Mouse (Mus musculus): Measurements from ENCODE around the gene 2610528J11Rik. TPM values are rescaled to one million over a fixed set of nuclear protein-coding genes. Genes with fewer than 3 reads are reported as not detected.
"Not testable (repeated sequence)": the region's sequence is repeated elsewhere in the genome, so short reads cannot be mapped to it uniquely, and the experiment has no call there.

The 2610528J11Rik gene
- total RNA-seq, 2 experiments from 2014 or later: not detected

GRCm38 (mm10) chr4:118542510-118543157 is 15.8 kb downstream of the 2610528J11Rik start:
- DNase-seq: no peak

- DNase-seq: no peak
These were observed 16.3 kb downstream of the 2610528J11Rik start for GRCm38 (mm10) chr4:118543158-118543530.

DNA sequence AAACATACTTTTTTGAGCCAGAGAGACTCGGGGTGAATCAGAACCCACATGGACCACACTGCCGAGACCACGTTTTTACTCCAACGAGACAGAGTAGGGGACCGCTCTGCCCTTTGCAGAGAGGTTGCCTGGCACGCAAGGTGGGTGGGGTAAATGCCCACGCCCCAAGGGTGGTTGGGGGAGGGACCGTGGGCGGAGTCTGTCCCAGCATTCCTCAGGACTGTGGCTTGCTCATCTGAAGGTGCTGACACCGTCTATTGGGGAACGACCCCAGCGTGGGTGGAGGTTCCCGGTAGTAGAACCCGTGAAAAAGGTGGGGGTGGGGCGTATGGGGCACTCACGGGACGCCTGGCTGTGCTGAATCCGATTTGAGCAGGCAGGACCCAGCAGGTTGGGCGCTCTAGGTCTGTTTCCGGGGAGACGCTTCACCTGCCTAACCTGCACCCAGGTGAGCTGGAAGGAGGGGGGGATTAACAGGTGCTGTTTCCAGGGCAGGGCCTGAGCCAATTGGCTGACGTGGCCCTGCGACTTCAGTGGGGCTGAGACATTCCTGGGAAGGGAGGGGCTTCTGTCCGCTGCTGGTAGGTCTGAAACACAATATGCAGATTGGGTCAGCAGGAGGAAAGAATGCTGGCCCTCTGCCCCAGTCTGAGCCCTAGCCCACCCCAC is 16.9 kb downstream of the 2610528J11Rik start, which contains the start of gene Tmem125:
TSS of gene Tmem125 (minus strand) at position 453 of the 669 bp plus-strand sequence.
- DNase-seq: peak in 1 of 2 experiments; percentile 15

- DNase-seq: no peak
These were observed 17.8 kb downstream of the 2610528J11Rik start for GRCm38 (mm10) chr4:118544441-118545127.

- peak; percentile 57 to 62 for DNase-seq
These were observed 20.8 kb downstream of the 2610528J11Rik start for GRCm38 (mm10) chr4:118547424-118548129.

DNA sequence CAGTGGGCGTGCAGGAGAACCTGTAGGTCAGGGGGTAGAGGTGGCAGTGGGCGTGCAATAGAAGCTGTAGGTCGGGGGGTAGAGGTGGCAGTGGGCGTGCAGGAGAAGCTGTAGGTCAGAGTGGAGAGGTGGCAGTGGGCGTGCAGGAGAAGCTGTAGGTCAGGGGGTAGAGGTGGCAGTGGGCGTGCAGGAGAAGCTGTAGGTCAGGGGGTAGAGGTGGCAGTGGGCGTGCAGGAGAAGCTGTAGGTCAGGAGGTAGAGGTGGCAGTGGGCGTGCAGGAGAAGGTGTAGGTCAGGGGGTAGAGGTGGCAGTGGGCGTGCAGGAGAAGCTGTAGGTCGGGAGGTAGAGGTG is 21.3 kb downstream of the 2610528J11Rik start:
- not testable (repeated sequence) for DNase-seq

- no peak for DNase-seq
These were observed 26.3 kb downstream of the 2610528J11Rik start for GRCm38 (mm10) chr4:118553039-118553649.

- no peak for DNase-seq
These were observed 37.5 kb downstream of the 2610528J11Rik start for GRCm38 (mm10) chr4:118564062-118564925.

DNA sequence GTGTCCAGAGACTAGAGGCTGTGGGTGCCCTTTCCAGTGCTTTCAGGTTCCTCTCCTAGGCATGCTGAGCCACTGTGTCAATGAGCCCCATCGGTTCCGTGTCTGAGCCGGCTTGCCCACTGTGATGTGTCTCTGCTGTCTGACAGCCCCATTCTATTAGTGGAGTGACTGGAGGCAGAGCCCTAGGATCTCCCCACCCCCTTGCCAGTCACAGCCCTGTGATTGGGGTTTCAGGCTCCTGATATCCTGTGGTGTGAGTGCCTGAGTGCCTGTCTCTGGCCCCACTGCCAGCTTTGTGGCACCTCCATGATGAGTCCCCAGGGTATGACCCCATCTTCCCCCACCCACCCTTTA is 38.1 kb downstream of the 2610528J11Rik start:
- DNase-seq: no peak

DNA sequence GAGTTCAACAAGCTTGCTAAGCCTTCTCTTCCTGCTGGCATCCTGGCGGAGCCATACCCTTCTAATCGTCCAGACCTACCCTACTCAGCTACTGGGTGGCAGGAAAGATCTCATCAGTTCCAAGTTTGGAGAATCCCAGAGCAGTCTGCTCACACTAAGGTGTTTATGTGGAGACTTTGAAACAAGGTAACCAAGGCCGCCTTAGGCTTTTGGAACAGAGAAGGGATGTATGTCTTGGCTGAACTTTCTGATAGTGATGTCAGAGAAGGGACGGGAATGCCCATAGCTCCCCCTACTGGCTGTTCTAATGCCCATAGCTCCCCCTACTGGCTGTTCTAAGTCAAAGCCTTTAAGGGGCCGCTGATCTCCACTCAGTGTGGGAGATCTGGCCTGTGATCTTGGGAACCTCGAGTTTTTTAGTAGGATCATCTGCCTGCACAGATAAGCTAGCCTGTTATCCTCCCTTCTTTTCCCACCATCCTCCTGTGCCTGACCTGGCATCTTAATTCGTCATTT is 39.4 kb downstream of the 2610528J11Rik start:
- DNase-seq: peak; percentile 42 to 45

- no peak for DNase-seq
These were observed 41.9 kb downstream of the 2610528J11Rik start for GRCm38 (mm10) chr4:118568709-118569108.

- no peak for DNase-seq
These were observed 42.5 kb downstream of the 2610528J11Rik start for GRCm38 (mm10) chr4:118569320-118569719.

GRCm38 (mm10) chr4:118571441-118571840 is 44.6 kb downstream of the 2610528J11Rik start:
- no peak for DNase-seq

GRCm38 (mm10) chr4:118576097-118576496 is 49.3 kb downstream of the 2610528J11Rik start:
- peak; percentile 85 to 86 for DNase-seq

- DNase-seq: peak in 1 of 2 experiments; percentile 41
These were observed 52.5 kb downstream of the 2610528J11Rik start for GRCm38 (mm10) chr4:118579313-118579712.

Other genes with a start within 250 kb of the 2610528J11Rik start
- gene Ptprf, start 235.6 kb upstream of the 2610528J11Rik start, total RNA-seq (2021): 10 to 100 TPM; 73.3 to 80.7 TPM
- gene Szt2, start 117.7 kb upstream of the 2610528J11Rik start, total RNA-seq (2021): 10 to 100 TPM; 35.7 to 40.8 TPM
- gene Med8, start 117.7 kb upstream of the 2610528J11Rik start, total RNA-seq (2021): 10 to 100 TPM; 54.6 to 61.5 TPM
- gene Elovl1, start 98.9 kb upstream of the 2610528J11Rik start, total RNA-seq (2021): 10 to 100 TPM; 26.4 to 28.5 TPM
- gene Cdc20, start 89.6 kb upstream of the 2610528J11Rik start, total RNA-seq (2021): 1 to 10 TPM in 1 of 2 experiments, under 1 TPM in 1; 0.82 to 1.5 TPM
- not detected for gene Mpl, start 69.5 kb upstream of the 2610528J11Rik start, total RNA-seq (2021)
- 1 to 10 TPM; 7.1 to 8.5 TPM for gene Tie1, start 36.9 kb upstream of the 2610528J11Rik start, total RNA-seq (2021)
- 1 to 10 TPM; 5.6 to 8.1 TPM for gene Tmem125, start 17.0 kb downstream of the 2610528J11Rik start, total RNA-seq (2021)
- gene Cfap57, start 93.8 kb downstream of the 2610528J11Rik start, total RNA-seq (2021): under 1 TPM; 0.78 to 0.90 TPM
- 10 to 100 TPM; 61.8 to 64.2 TPM for gene Ebna1bp2, start 93.8 kb downstream of the 2610528J11Rik start, total RNA-seq (2021)
- gene Olfr62, start 132.0 kb downstream of the 2610528J11Rik start, total RNA-seq (2021): not detected
- not detected for gene Olfr1342, start 165.8 kb downstream of the 2610528J11Rik start, total RNA-seq (2021)
- gene Olfr1341, start 176.5 kb downstream of the 2610528J11Rik start, total RNA-seq (2021): not detected
- not detected for gene Olfr1340, start 193.1 kb downstream of the 2610528J11Rik start, total RNA-seq (2021)
- gene Olfr1339, start 205.2 kb downstream of the 2610528J11Rik start, total RNA-seq (2021): not detected
- gene Olfr1338, start 231.7 kb downstream of the 2610528J11Rik start, total RNA-seq (2021): not detected